Mouse (Mus musculus) adrenal gland, postnatal 4 days (tissue): Measurements from ENCODE around the gene Kif14. TPM values are rescaled to one million over a fixed set of nuclear protein-coding genes. Genes with fewer than 3 reads are reported as not detected.

Experiments
- total RNA-seq, 2 experiments: library from RNA; stranded (reverse); gene quantifications; 2 replicates each; pipeline ENCODE4 v1.2.3; 2021

Gene Kif14
- total RNA-seq, 2 experiments from 2014 or later, result 5.8 to 7.7 TPM

Other genes starting within 250 kb of the Kif14 start
- 1 to 10 TPM in 1 of 2 experiments, under 1 TPM in 1; 0.62 to 4.1 TPM for gene Inava, start 232.1 kb upstream of the Kif14 start, total RNA-seq
- not detected for gene Gpr25, start 205.5 kb upstream of the Kif14 start, total RNA-seq
- 10 to 100 TPM; 49.6 to 52.4 TPM for gene Camsap2, start 120.2 kb upstream of the Kif14 start, total RNA-seq
- gene Ddx59, start 51.1 kb upstream of the Kif14 start, total RNA-seq, result 10 to 100 TPM; 16.0 to 16.7 TPM
- gene Zfp281, start 158.6 kb downstream of the Kif14 start, total RNA-seq, result 10 to 100 TPM; 24.0 to 24.3 TPM